In genomic region chr4:91905111-91905510, GRCm38 (mm10) we compare ENCODE assay signal across 25 mouse cellular contexts.
"Had no signal": no experiment of that assay in that cellular context is flagged by ENCODE, and none has a peak within 500 bp of the region (broad histone marks: within the 10 kb centered on the region; RNA-seq: fewer than 3 reads in every experiment).

No protein-coding gene starts in this region.

- H3K9me3 ChIP-seq: heart, embryonic 10.5 days; heart, embryonic 12.5 days; hindbrain, embryonic 10.5 days; hindbrain, embryonic 12.5 days; intestine, embryonic 15.5 days; kidney, embryonic 15.5 days; limb, embryonic 10.5 days; limb, embryonic 12.5 days had no signal

- H3K4me3 ChIP-seq: gastrocnemius, adult 2 months; heart, embryonic 10.5 days; heart, embryonic 12.5 days; hindbrain, embryonic 10.5 days; hindbrain, embryonic 12.5 days; intestine, embryonic 15.5 days; kidney, embryonic 15.5 days; left cerebral cortex, adult 2 months; limb, embryonic 10.5 days; limb, embryonic 12.5 days had no signal

- H3K4me2 ChIP-seq: heart, embryonic 12.5 days; hindbrain, embryonic 12.5 days; hindbrain, embryonic 14.5 days; intestine, embryonic 15.5 days; kidney, embryonic 15.5 days; limb, embryonic 12.5 days had no signal

- DNase-seq: gastrocnemius, adult 2 months; gastrocnemius, postnatal 10 days; gastrocnemius, postnatal 25 days; heart, adult 18-20 months; heart, postnatal 10 days; heart, postnatal 4 days; kidney, adult 18-20 months; kidney, adult 8-10 months; kidney, postnatal 14 days; kidney, postnatal 36 days; layer of hippocampus, adult 9-11 months had no signal

- H3K36me3 ChIP-seq: heart, embryonic 10.5 days; heart, embryonic 12.5 days; hindbrain, embryonic 10.5 days; hindbrain, embryonic 12.5 days; intestine, embryonic 15.5 days; kidney, embryonic 15.5 days; limb, embryonic 10.5 days; limb, embryonic 12.5 days had no signal

- ATAC-seq: hindbrain, embryonic 16.5 days; inflammation-experienced regulatory T-cells, adult 6 months; intestine, embryonic 15.5 days; intestine, postnatal 0 days had no signal

- H3K9ac ChIP-seq: heart, embryonic 12.5 days; hindbrain, embryonic 12.5 days; hindbrain, embryonic 14.5 days; intestine, embryonic 15.5 days; kidney, embryonic 15.5 days; limb, embryonic 12.5 days had no signal

- H3K27ac ChIP-seq: gastrocnemius, adult 2 months; heart, embryonic 10.5 days; hindbrain, embryonic 10.5 days; hindbrain, embryonic 12.5 days; hindbrain, embryonic 14.5 days; intestine, embryonic 15.5 days; kidney, embryonic 15.5 days; kidney, postnatal 0 days; left cerebral cortex, adult 2 months; limb, embryonic 10.5 days; limb, embryonic 12.5 days had no signal

- H3K27me3 ChIP-seq: heart, embryonic 12.5 days; hindbrain, embryonic 12.5 days; intestine, embryonic 15.5 days; kidney, embryonic 15.5 days; limb, embryonic 12.5 days had no signal

- H3K4me1 ChIP-seq: heart, embryonic 10.5 days; heart, embryonic 12.5 days; hindbrain, embryonic 10.5 days; hindbrain, embryonic 12.5 days; intestine, embryonic 15.5 days; kidney, embryonic 15.5 days; limb, embryonic 10.5 days; limb, embryonic 12.5 days had no signal
